ENCODE assay signal across 8 mouse cellular contexts in the genomic region with DNA sequence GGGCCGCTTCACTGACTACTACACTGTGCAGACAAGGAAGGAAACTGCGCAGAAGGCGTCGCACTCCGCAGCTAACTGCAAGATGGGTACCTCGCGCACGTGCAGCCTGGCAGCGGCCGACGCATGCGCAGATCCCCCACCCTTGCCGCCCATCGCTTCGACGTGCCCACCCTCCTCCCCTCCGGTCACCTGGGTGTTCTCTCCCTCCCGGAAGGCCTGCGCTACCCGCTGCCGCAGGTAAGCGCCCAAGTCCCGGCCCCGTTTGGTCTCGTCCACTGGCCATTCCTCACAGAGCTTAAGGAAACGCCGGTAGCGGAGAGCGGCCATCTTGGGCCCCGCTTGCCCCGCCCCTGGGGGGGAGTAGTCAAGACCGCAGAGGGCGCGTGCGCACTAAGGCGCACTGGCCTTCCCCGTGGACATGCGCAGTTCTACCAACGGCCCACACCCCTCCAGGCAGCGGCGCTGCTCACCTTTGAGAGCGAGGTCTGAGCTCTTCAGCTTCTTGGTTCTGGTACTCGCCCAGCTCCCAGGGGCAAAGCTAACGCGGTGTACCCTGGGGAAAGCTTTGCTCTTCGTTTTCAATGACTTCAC. TPM values are rescaled to one million over a fixed set of nuclear protein-coding genes. Genes with fewer than 3 reads are reported as not detected.
DNase-seq lines count a peak whose midpoint lies in the region; ATAC-seq and TF ChIP-seq lines count a peak whose summit lies in the region.

A gene (minus strand): TSS at position 366 of the 591 bp plus-strand sequence.

- peaks cover 42% of the 10 kb centered on the region for H3K4me1 ChIP-seq in embryonic facial prominence, embryonic 13.5 days
- H3K4me1 ChIP-seq in kidney, adult 2 months (ENCODE audit: control insufficient read depth, insufficient read depth, low read length): peaks cover 4% of the 10 kb centered on the region
- peaks cover 61% of the 10 kb centered on the region for H3K4me1 ChIP-seq in limb, embryonic 12.5 days (replicated peaks)
- peaks cover 57% of the 10 kb centered on the region for H3K4me1 ChIP-seq in midbrain, embryonic 15.5 days
- peaks cover 6% of the 10 kb centered on the region; the same call in 1 of the 2 replicates for H3K4me1 ChIP-seq in spleen, adult 2 months (ENCODE audit: control insufficient read depth, insufficient read depth, insufficient read length)

- WGBS in embryonic facial prominence, embryonic 13.5 days: under 1% methylated on average over 46 of the region's 46 CpGs
- under 1% methylated on average over 46 of the region's 46 CpGs for WGBS in kidney, adult 2 months
- WGBS in limb, embryonic 12.5 days: under 1% methylated on average over 46 of the region's 46 CpGs
- WGBS in midbrain, embryonic 15.5 days: under 1% methylated on average over 46 of the region's 46 CpGs
- WGBS in spleen, adult 2 months: under 1% methylated on average over 46 of the region's 46 CpGs

- H3K4me2 ChIP-seq in embryonic facial prominence, embryonic 13.5 days: peak within 1 kb of the TSS; percentile 62
- H3K4me2 ChIP-seq in limb, embryonic 12.5 days: peak within 1 kb of the TSS; percentile 51
- H3K4me2 ChIP-seq in midbrain, embryonic 15.5 days: peak within 1 kb of the TSS; percentile 48

- ATAC-seq in embryonic facial prominence, embryonic 13.5 days (ENCODE audit: insufficient number of reproducible peaks, insufficient read depth, low FRiP score, low TSS enrichment, low read depth): peak; percentile 84
- peak; percentile 85 for ATAC-seq in limb, embryonic 12.5 days (ENCODE audit: insufficient number of reproducible peaks, insufficient read depth, low FRiP score, low TSS enrichment, low read depth)
- ATAC-seq in midbrain, embryonic 15.5 days (replicated peaks): peak; percentile 89

- H3K36me3 ChIP-seq in embryonic facial prominence, embryonic 13.5 days: peaks cover 11% of the 10 kb centered on the region; the same call in 1 of the 2 replicates
- no peaks in the 10 kb centered on the region for H3K36me3 ChIP-seq in kidney, adult 2 months (ENCODE audit: control insufficient read depth, insufficient read depth, low read length)
- peaks cover 9% of the 10 kb centered on the region; the same call in 1 of the 2 replicates for H3K36me3 ChIP-seq in limb, embryonic 12.5 days
- H3K36me3 ChIP-seq in midbrain, embryonic 15.5 days (replicated peaks): no peaks in the 10 kb centered on the region
- H3K36me3 ChIP-seq in spleen, adult 2 months (ENCODE audit: control insufficient read depth, insufficient read depth, low read length): no peaks in the 10 kb centered on the region

- peak within 1 kb of the TSS; percentile 84 for H3K9ac ChIP-seq in embryonic facial prominence, embryonic 13.5 days
- peak within 1 kb of the TSS; percentile 68 for H3K9ac ChIP-seq in limb, embryonic 12.5 days (replicated peaks)
- peak within 1 kb of the TSS; percentile 89 for H3K9ac ChIP-seq in midbrain, embryonic 15.5 days

- peak within 1 kb of the TSS; percentile 82 for H3K27ac ChIP-seq in embryonic facial prominence, embryonic 13.5 days
- peak within 1 kb of the TSS; percentile 46; the same call in 1 of the 2 replicates for H3K27ac ChIP-seq in kidney, adult 2 months (ENCODE audit: insufficient read depth, low read depth, low read length)
- H3K27ac ChIP-seq in limb, embryonic 12.5 days: peak within 1 kb of the TSS; percentile 73; the same call in 1 of the 2 replicates
- peak within 1 kb of the TSS; percentile 90 for H3K27ac ChIP-seq in midbrain, embryonic 15.5 days
- H3K27ac ChIP-seq in spleen, adult 2 months (ENCODE audit: insufficient read depth, low read length): peak within 1 kb of the TSS; percentile 80

- peak within 1 kb of the TSS; percentile 74 for H3K4me3 ChIP-seq in embryonic facial prominence, embryonic 13.5 days
- peak within 1 kb of the TSS; percentile 73 for H3K4me3 ChIP-seq in kidney, adult 2 months (ENCODE audit: insufficient read depth, low read depth, low read length)
- H3K4me3 ChIP-seq in limb, embryonic 12.5 days (replicated peaks): peak within 1 kb of the TSS; percentile 74
- peak within 1 kb of the TSS; percentile 82 for H3K4me3 ChIP-seq in midbrain, embryonic 15.5 days
- peak within 1 kb of the TSS; percentile 73 for H3K4me3 ChIP-seq in spleen, adult 2 months (ENCODE audit: extremely low read depth, insufficient read depth, insufficient read length)

- H3K27me3 ChIP-seq in embryonic facial prominence, embryonic 13.5 days: no peaks in the 10 kb centered on the region
- H3K27me3 ChIP-seq in kidney, adult 2 months (replicated peaks; ENCODE audit: control insufficient read depth, insufficient read depth, low read length): no peaks in the 10 kb centered on the region
- H3K27me3 ChIP-seq in limb, embryonic 12.5 days: peaks cover 5% of the 10 kb centered on the region; the same call in 1 of the 2 replicates
- H3K27me3 ChIP-seq in midbrain, embryonic 15.5 days (replicated peaks): 0 out of 2 replicates have a peak, but pooled peaks cover 3% of the 10 kb centered on the region
- no peaks in the 10 kb centered on the region for H3K27me3 ChIP-seq in spleen, adult 2 months (ENCODE audit: control insufficient read depth, insufficient read depth, low read length)

- no peak for TF ChIP-seq POLR2A in kidney, adult 2 months (IDR thresholded peaks at IDR 0.05; ENCODE audit: low read depth, low read length)
- TF ChIP-seq POLR2A in spleen, adult 2 months (IDR thresholded peaks at IDR 0.05; ENCODE audit: low read depth, low read length): peak; percentile 53

- no peaks in the 10 kb centered on the region for H3K9me3 ChIP-seq in embryonic facial prominence, embryonic 13.5 days
- no peaks in the 10 kb centered on the region for H3K9me3 ChIP-seq in limb, embryonic 12.5 days
- no peaks in the 10 kb centered on the region for H3K9me3 ChIP-seq in midbrain, embryonic 15.5 days

- DNase-seq in 3134 (ENCODE audit: extremely low read depth, insufficient read length, low spot score): peak; percentile 99
- peak; percentile 99 for DNase-seq in adrenal gland, postnatal 36 days
- peak; percentile 98 for DNase-seq in heart, adult 18-20 months
- DNase-seq in kidney, adult 2 months: peak; percentile 98
- peak; percentile 94 to 98 for DNase-seq in spleen, adult 2 months (ENCODE audit: low read depth in 1 of 2, low spot score in 2 of 2)

- peak; percentile 76 for TF ChIP-seq CTCF in kidney, adult 2 months (conservative IDR thresholded peaks at IDR 0.05; ENCODE audit: insufficient read depth, insufficient read length, low read depth, low read length)
- TF ChIP-seq CTCF in spleen, adult 2 months (IDR thresholded peaks at IDR 0.05; ENCODE audit: extremely low read depth, insufficient read depth, insufficient read length, insufficient replicate concordance): peak; percentile 62; the same call in 1 of the 2 replicates

RNA-seq across cellular contexts. Expression of the gene that starts here (rescaled TPM):
- total RNA-seq in adrenal gland, postnatal 36 days (2021): 100 to 1,000 TPM; 245 to 370 TPM
- 328 and 350 TPM in 2 replicates for polyA plus RNA-seq in embryonic facial prominence, embryonic 13.5 days (2015; fragmentation: Nextera tagmentation; extraction: Ambion mirVana)
- 100 to 1,000 TPM; 307 to 322 TPM for total RNA-seq in heart, adult 18-20 months (2021)
- polyA plus RNA-seq in kidney, adult 2 months (2012; rRNA removed): 208 and 218 TPM in 2 replicates
- polyA plus RNA-seq in limb, embryonic 12.5 days (2016; fragmentation: Nextera tagmentation; extraction: Ambion mirVana): 350 and 361 TPM in 2 replicates
- 365 and 372 TPM in 2 replicates for polyA plus RNA-seq in midbrain, embryonic 15.5 days (2015; fragmentation: Nextera tagmentation; extraction: Ambion mirVana)
- polyA plus RNA-seq in spleen, adult 2 months (2012; rRNA removed): 49.1 and 73.4 TPM in 2 replicates

Comparison
In these comparisons a context has a peak if more than half of its experiments do, and no peak if none do; other contexts are left out.
1. Peak in every context shown above with its lines: DNase-seq, ATAC-seq, H3K4me3 ChIP-seq and H3K27ac ChIP-seq.